Mouse (Mus musculus) heart, embryonic 13.5 days (tissue): ENCODE measurements at regions not wholly inside any gene's neighbourhood (a gene's known extent, or its start where the extent isn't known, plus 50 kb on each side); places are given as distances from the start of the nearest gene placed in this dataset.

Experiments
- ATAC-seq: fragments of 200-750 bp; cut with Nextera tagmentation; 2 replicates; pipeline ENCODE4 v1.8.0; 2017; ENCODE audit warnings: moderate TSS enrichment; ENCODE audit not compliant: insufficient number of reproducible peaks, low FRiP score, low TSS enrichment; ENCODE audit errors: extremely low read depth
- H3K27ac ChIP-seq: fragments of 300-500 bp; sonication (generic); replicated peaks from 2 replicates; pipeline ENCODE4 v1.5.1; 2015; ENCODE audit warnings: moderate library complexity, mild to moderate bottlenecking, inconsistent platforms
- H3K27me3 ChIP-seq: fragments of 300-500 bp; sonication (generic); replicated peaks from 2 replicates; pipeline ENCODE4 v1.6.1; 2015; ENCODE audit warnings: mild to moderate bottlenecking, inconsistent platforms
- H3K36me3 ChIP-seq: fragments of 300-500 bp; sonication (generic); 2 replicates; pipeline ENCODE4 v1.6.1; 2015; ENCODE audit warnings: mild to moderate bottlenecking, inconsistent platforms
- H3K4me1 ChIP-seq: fragments of 300-500 bp; sonication (generic); 2 replicates; pipeline ENCODE4 v1.6.1; 2015; ENCODE audit warnings: inconsistent platforms
- H3K4me2 ChIP-seq: fragments of 300-500 bp; sonication (generic); 2 replicates; pipeline ENCODE4 v1.6.1; 2015; ENCODE audit warnings: inconsistent platforms, mild to moderate bottlenecking, moderate library complexity
- H3K4me3 ChIP-seq: fragments of 300-500 bp; sonication (generic); 2 replicates; pipeline ENCODE4 v1.5.1; 2015; ENCODE audit warnings: moderate library complexity, mild to moderate bottlenecking, inconsistent platforms
- H3K9ac ChIP-seq: fragments of 300-500 bp; sonication (generic); 2 replicates; pipeline ENCODE4 v1.6.1; 2015; ENCODE audit warnings: inconsistent platforms, mild to moderate bottlenecking, moderate library complexity
- H3K9me3 ChIP-seq: fragments of 300-500 bp; sonication (generic); 2 replicates; pipeline ENCODE4 v1.6.1; 2016; ENCODE audit warnings: inconsistent platforms
- WGBS: fragments of 180-500 bp; shearing (Covaris S2); methylation state at CpG from one replicate; pipeline ENCODE4 v1.1.7; 2015; ENCODE audit warnings: mixed read lengths; 5-methylcytosine and 5-hydroxymethylcytosine counted together

DNA sequence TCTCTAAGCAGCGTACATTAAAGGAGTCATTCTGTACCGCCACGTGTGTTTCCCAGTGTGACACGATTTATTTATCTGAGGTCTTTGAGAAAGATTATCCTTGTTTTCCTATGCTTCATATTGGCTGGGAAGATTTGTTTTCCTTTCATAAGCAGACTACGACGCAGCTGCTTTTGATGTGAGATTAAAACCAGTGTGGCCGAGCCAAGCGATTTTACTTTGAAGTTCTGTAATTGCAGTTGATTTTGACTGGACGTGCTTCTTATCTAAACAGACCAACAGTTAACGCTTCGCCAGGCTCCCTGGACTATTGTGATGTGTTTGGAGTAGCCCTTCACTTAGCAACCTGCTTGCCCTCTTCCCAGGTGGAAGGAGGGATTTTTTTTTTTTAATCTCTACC is 120.6 kb downstream of the Dact1 start:
- H3K4me1 ChIP-seq, result peaks cover 51% of the 10 kb centered on the region
- H3K36me3 ChIP-seq, result no peaks in the 10 kb centered on the region
- peaks cover 5% of the 10 kb centered on the region; the same call in 1 of the 2 replicates for H3K27me3 ChIP-seq
- H3K27ac ChIP-seq, result no peak overlapping the region
- no peaks in the 10 kb centered on the region for H3K9me3 ChIP-seq
- H3K4me3 ChIP-seq, result no peak overlapping the region
- no peak overlapping the region for H3K9ac ChIP-seq
- 46% methylated on average over 11 of the region's 11 CpGs for WGBS
- H3K4me2 ChIP-seq, result no peak overlapping the region
- ATAC-seq, result no peak

DNA sequence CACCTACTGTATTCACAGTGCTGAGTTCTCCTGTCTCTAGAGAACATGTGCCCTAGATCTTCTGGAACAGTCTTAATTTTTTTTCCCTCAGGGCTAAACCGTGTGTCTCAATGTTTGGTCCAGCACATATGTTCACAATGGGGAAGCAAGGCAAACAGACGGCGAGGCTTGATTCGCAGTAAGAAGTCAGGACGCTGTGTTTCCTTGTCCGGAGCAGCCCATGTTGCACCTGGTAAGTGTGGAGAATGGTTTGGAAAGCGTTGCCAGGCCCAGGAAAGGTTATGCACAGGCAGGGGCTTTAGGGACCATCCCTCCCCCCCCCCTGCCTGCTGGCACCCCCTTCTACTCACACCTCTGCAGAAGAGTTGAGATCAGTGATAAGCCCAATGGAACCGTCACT is 121.4 kb downstream of the Dact1 start:
- 80% methylated on average over 8 of the region's 8 CpGs for WGBS

DNA sequence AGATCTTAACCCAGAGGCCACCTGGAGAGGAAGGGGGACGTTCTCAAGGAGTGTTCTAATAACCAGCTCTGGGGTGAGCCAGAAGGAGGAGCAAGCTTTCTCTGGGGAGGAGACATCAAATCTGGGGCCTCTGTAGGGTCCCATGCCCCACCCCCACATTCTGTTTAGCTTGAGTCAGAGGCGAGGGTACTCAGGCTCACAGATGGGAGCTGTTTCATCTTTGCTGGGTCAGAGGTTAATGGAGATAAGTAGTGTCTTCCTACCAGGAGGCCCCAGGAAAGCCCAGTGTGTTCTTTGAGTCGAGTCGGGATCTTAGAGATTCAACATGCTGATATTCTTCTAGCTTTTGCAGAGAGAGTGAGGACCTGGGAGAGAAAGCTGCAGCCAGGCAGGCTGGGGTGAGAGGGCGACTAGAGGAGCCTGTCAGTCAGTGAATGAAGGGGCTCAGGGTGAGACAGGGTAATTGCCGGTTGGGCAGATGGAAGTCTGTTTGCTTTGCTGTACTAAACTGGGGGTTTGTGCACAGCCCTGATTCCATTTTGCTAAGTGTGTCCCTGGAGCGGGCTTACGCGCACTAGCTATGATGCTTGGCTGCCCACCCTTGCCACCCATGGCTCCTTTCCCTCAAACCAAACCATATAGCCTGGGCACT is 124.0 kb downstream of the Dact1 start:
- Histone ChIP-seq H3K4me3 (no peak overlapping the region), H3K4me1 (peaks cover 31% of the 10 kb centered on the region), H3K36me3 (no peaks in the 10 kb centered on the region), H3K9ac (no peak overlapping the region), H3K9me3 (no peaks in the 10 kb centered on the region), H3K4me2 (no peak overlapping the region), H3K27me3 (peaks cover 5% of the 10 kb centered on the region; the same call in 1 of the 2 replicates), H3K27ac (no peak overlapping the region)
- no peak for ATAC-seq
- 43% methylated on average over 9 of the region's 9 CpGs for WGBS

More for the DNA sequence above, 121.4 kb downstream of the Dact1 start:
- Histone ChIP-seq H3K27ac (no peak overlapping the region), H3K4me1 (peaks cover 44% of the 10 kb centered on the region), H3K9me3 (no peaks in the 10 kb centered on the region), H3K27me3 (peaks cover 5% of the 10 kb centered on the region; the same call in 1 of the 2 replicates), H3K4me3 (no peak overlapping the region), H3K4me2 (no peak overlapping the region), H3K9ac (no peak overlapping the region), H3K36me3 (no peaks in the 10 kb centered on the region)
- ATAC-seq, result no peak

DNA sequence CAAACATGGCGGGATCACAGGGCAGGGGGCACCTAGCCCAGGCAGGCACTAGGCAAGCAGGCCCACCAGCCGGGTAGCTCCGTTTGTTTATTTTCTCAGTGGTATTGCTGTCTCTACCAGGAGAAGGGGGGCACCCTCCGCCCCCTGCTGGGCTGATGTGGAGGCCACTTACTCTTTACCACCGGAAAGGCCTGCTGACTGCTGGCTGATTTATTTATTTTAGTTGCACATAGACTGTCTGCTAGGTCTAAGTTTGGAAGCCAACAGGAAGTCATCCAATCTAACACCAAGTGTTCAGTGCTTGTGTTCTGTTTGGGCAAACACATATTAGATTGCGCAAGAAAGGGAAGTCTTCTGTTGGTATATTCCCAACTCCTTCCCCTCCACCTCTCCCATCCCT is 128.6 kb downstream of the Dact1 start:
- H3K9ac ChIP-seq, result no peak overlapping the region
- no peak for ATAC-seq
- H3K36me3 ChIP-seq, result no peaks in the 10 kb centered on the region
- WGBS, result 39% methylated on average over 6 of the region's 6 CpGs
- H3K4me3 ChIP-seq, result no peak overlapping the region
- no peak overlapping the region for H3K27ac ChIP-seq
- H3K4me2 ChIP-seq, result no peak overlapping the region
- H3K27me3 ChIP-seq, result peaks cover 5% of the 10 kb centered on the region; the same call in 1 of the 2 replicates
- peaks cover 40% of the 10 kb centered on the region for H3K4me1 ChIP-seq
- no peaks in the 10 kb centered on the region for H3K9me3 ChIP-seq

DNA sequence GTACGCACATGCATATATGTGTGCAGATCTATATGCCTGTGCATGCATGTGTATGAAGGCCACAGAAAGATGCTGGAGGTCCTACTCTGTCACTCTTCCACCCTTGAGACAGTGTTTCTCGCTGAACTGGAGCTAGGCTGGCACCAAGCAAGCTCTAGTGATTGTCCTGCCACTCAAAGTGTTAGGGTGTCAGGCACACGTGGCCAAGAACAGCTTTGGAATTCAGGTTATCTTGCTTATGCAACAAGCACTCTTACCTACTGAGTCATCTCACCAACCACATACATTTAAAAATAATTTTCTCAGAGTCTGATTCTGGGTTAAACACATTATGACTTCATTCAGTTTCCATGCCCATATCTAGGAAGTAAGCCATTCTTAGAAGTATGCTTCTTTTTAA is 131.2 kb downstream of the Dact1 start:
- ATAC-seq, result no peak
- Histone ChIP-seq H3K4me2 (no peak overlapping the region), H3K9me3 (no peaks in the 10 kb centered on the region), H3K9ac (no peak overlapping the region), H3K4me3 (no peak overlapping the region), H3K36me3 (no peaks in the 10 kb centered on the region), H3K4me1 (peaks cover 25% of the 10 kb centered on the region), H3K27me3 (no peaks in the 10 kb centered on the region; the same call in 1 of the 2 replicates), H3K27ac (peak overlapping the region; percentile 42; the same call in 1 of the 2 replicates)
- WGBS, result 36% methylated on average over 3 of the region's 3 CpGs

DNA sequence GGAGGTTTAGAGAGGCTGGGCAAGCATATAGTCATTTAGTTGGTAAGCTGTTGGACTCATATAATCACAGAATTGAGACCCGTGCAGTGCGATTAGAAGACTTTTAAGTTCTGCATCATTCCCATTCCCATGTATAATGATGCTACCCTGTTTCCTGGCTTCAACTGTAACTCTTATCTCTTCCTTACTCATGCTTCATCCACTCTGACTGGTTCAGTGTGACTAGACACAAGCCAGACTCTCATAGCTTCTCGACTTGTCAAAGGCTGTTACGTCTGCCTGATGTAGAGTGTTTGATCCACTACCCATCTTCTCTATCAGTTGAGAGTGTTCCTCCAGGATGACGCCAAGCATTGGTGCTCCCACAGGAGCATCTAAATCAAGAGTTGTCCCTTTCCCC is 131.6 kb downstream of the Dact1 start:
- Histone ChIP-seq H3K9ac (no peak overlapping the region), H3K4me2 (no peak overlapping the region), H3K9me3 (no peaks in the 10 kb centered on the region), H3K4me1 (peaks cover 25% of the 10 kb centered on the region), H3K27me3 (no peaks in the 10 kb centered on the region; the same call in 1 of the 2 replicates), H3K36me3 (no peaks in the 10 kb centered on the region), H3K27ac (peak overlapping the region; percentile 42), H3K4me3 (no peak overlapping the region)
- WGBS, result 25% methylated on average over 5 of the region's 5 CpGs
- no peak for ATAC-seq

DNA sequence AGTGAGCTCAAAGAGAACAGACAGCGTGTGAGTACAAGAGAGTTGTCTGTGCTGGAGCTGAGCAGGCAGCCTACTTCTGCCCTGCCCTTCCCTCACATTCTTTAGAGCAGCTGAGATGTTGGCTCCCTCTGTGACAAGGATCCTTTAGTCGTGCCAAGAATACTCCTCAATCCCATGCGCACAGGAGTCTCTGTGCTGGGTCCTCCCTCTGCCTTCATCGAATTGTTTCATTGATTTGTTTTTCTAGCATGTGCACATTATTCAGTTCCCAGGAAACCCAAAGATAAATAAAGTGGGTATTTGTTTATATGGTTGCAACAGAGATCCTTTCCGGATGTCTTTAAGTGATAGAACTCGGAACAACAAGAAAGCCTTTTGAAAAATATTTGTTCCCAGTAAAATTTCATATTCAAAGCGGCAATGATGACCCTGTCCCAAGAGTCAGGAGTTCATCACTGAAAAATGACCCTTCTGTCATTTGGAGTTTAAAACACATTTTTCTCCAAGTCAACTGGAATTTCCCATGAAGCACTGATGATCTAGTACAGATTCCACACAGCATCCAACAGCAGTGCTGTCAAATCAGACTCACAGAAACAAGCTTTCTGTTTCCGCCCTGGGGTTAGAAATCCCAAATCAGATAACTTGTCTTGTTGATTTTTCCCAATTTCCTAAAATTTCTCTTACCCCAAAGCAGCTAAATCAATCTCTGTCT is 136.7 kb downstream of the Dact1 start:
- Histone ChIP-seq H3K4me2 (no peak overlapping the region), H3K27me3 (peaks cover 5% of the 10 kb centered on the region; the same call in 1 of the 2 replicates), H3K36me3 (no peaks in the 10 kb centered on the region), H3K4me3 (no peak overlapping the region), H3K27ac (no peak overlapping the region), H3K4me1 (peaks cover 25% of the 10 kb centered on the region), H3K9me3 (no peaks in the 10 kb centered on the region), H3K9ac (no peak overlapping the region)
- WGBS, result 58% methylated on average over 8 of the region's 8 CpGs
- no peak for ATAC-seq

DNA sequence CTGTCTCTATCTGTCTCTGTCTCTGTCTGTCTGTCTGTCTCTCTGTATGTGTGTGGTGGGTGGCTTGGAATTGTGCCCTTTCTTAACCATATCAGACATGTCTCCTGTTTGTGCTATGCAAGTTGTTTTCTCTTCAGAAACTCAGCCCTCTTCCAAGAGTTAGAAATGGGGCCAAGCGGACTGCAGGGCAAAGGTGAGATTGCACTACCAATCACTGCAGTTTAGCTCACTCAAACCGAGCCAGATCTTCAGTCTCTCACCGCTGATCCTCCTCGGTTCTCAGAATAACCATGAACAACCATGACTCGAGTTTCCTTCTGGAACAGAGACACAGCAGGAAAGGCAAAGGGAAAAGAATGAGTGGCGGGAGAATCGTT is 137.2 kb downstream of the Dact1 start:
- Histone ChIP-seq H3K4me3 (no peak overlapping the region), H3K4me1 (peaks cover 21% of the 10 kb centered on the region), H3K9me3 (no peaks in the 10 kb centered on the region), H3K36me3 (no peaks in the 10 kb centered on the region), H3K4me2 (no peak overlapping the region), H3K27me3 (peaks cover 5% of the 10 kb centered on the region; the same call in 1 of the 2 replicates), H3K9ac (no peak overlapping the region), H3K27ac (no peak overlapping the region)
- ATAC-seq, result no peak
- 41% methylated on average over 7 of the region's 7 CpGs for WGBS

DNA sequence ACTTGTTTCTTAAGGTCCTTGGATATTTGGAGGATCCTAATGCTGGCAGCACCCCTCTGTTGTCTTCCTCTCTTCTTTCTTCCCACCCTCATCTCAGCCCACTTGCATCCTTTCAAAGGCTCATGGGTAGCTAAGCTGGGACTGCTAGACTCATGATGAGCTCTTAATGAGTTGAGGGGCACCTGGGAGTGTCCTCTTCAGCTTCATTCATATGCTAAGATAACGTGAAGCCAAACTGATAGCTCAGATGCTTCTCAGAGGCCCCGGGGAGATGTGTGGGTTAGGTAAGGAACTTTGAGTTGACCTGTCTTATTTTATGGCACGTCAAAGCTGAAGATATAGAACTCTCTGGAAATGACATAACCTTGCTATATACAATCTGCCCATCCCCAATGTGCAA is 139.3 kb downstream of the Dact1 start:
- ATAC-seq, result no peak
- Histone ChIP-seq H3K4me3 (no peak overlapping the region), H3K27ac (no peak overlapping the region), H3K4me1 (peaks cover 21% of the 10 kb centered on the region), H3K4me2 (no peak overlapping the region), H3K9me3 (no peaks in the 10 kb centered on the region), H3K9ac (no peak overlapping the region), H3K27me3 (peaks cover 5% of the 10 kb centered on the region; the same call in 1 of the 2 replicates), H3K36me3 (no peaks in the 10 kb centered on the region)
- WGBS, result 56% methylated on average over 3 of the region's 3 CpGs

DNA sequence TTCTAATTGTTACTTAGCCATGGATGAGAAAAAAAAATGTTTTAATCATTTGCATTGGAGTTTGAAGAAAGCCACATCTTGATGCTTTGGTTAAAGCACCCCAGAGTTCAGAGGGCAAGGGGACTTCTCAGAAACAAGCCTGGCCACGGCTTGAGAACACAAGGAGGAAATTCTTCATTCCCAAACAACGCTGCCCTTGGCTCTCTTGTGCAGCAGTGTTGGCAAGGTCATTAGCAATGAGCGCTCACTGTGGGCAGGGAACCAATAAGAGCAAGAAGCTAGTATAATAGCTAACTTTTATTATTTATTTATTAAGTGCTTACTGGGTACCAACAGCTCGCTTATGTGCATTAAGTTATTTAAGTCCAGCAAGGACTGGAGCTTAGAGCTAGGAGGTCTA is 140.4 kb downstream of the Dact1 start:
- Histone ChIP-seq H3K27me3 (peaks cover 5% of the 10 kb centered on the region; the same call in 1 of the 2 replicates), H3K4me3 (no peak overlapping the region), H3K36me3 (no peaks in the 10 kb centered on the region), H3K4me2 (no peak overlapping the region), H3K9me3 (no peaks in the 10 kb centered on the region), H3K27ac (no peak overlapping the region), H3K4me1 (peaks cover 21% of the 10 kb centered on the region), H3K9ac (no peak overlapping the region)
- no peak for ATAC-seq
- WGBS, result 56% methylated on average over 4 of the region's 4 CpGs

DNA sequence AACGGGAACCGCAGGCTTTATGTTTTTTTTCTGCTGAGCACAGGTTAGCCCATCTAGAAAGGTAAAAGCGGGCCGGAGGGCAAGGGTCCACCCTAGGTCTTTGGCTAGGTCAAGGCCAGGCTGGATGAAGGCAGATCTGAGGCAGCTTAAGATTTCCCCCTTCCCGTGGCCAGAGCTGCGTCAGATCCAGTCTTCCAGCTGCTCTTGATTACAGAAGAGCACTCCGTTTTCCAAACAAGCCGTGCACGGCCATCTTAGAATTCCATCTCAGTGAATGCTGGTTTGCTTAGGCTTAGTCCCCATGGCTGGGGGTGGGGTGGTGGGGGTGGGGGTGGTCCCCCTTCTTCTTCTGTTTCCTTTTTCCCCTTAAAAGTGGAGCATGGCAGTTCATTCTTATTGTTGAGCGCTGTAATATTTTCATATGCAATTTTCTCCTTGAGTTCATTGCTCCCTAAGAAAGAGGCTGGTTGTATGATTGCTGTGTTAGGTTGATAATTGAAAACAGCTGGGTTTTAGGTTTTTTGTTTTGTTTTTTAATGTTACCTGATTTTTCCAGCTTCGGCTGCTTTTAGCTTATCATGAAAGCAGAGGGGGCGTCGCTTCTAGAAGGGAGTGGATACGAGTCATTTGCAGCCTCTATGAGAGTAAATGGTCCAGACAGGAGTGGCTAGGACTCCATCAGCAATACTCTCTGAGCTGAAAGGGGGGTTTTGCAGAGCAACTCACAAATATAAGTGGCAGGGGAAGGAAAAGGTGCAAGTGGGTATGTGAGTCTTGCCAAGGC is 141.2 kb downstream of the Dact1 start:
- H3K4me1 ChIP-seq, result peaks cover 21% of the 10 kb centered on the region
- H3K9me3 ChIP-seq, result no peaks in the 10 kb centered on the region
- peaks cover 9% of the 10 kb centered on the region; the same call in 1 of the 2 replicates for H3K27me3 ChIP-seq
- H3K4me2 ChIP-seq, result no peak overlapping the region
- H3K9ac ChIP-seq, result no peak overlapping the region
- ATAC-seq, result no peak
- no peaks in the 10 kb centered on the region for H3K36me3 ChIP-seq
- no peak overlapping the region for H3K4me3 ChIP-seq
- no peak overlapping the region for H3K27ac ChIP-seq
- WGBS, result 72% methylated on average over 14 of the region's 14 CpGs
